Mouse (Mus musculus) C2C12 (cell line): ENCODE data around the gene Plxna4. TPM values are rescaled to one million over a fixed set of nuclear protein-coding genes. Genes with fewer than 3 reads are reported as not detected.

ENCODE experiments used
- H3K27me3 ChIP-seq: one replicate; pipeline ENCODE4 v1.6.1; 2011; ENCODE audit not compliant: control insufficient read depth, insufficient read depth, insufficient read length
- H3K36me3 ChIP-seq: one replicate; pipeline ENCODE4 v1.6.1; 2011; ENCODE audit not compliant: control insufficient read depth, insufficient read depth
- H3K4me3 ChIP-seq: one replicate; pipeline ENCODE4 v1.5.1; 2011; ENCODE audit warnings: mild to moderate bottlenecking, control low read depth; ENCODE audit not compliant: poor library complexity, insufficient read depth, severe bottlenecking
- H3K79me2 ChIP-seq: one replicate; pipeline ENCODE4 v1.6.1; 2011; ENCODE audit not compliant: control insufficient read depth, insufficient read depth
- H3K79me3 ChIP-seq: one replicate; pipeline ENCODE4 v1.6.1; 2011; ENCODE audit warnings: low read depth, control low read depth
- H3ac ChIP-seq: one replicate; pipeline ENCODE3; 2011; ENCODE audit warnings: low read depth; ENCODE audit not compliant: control insufficient read depth, insufficient read length
- CEBPB ChIP-seq: IDR thresholded peaks from one replicate; pipeline ENCODE4 v1.6.1; 2011; ENCODE audit warnings: low read depth, mild to moderate bottlenecking, control low read depth, moderate library complexity
- CTCF ChIP-seq: IDR thresholded peaks from one replicate; pipeline ENCODE4 v1.5.1; 2011; ENCODE audit not compliant: control insufficient read depth, insufficient read depth, insufficient read length
- FOSL1 ChIP-seq: IDR thresholded peaks from one replicate; pipeline ENCODE4 v1.8.0; 2011; ENCODE audit warnings: mild to moderate bottlenecking, low read length; ENCODE audit not compliant: poor library complexity, insufficient read depth, severe bottlenecking
- MAX ChIP-seq: IDR thresholded peaks from one replicate; pipeline ENCODE4 v1.6.1; 2011; ENCODE audit warnings: mild to moderate bottlenecking, control low read depth
- MYOD1 ChIP-seq: IDR thresholded peaks from one replicate; pipeline ENCODE4 v1.6.1; 2011; ENCODE audit warnings: low read depth; ENCODE audit not compliant: control insufficient read depth, insufficient read length
- MYOG ChIP-seq: IDR thresholded peaks from one replicate; pipeline ENCODE4 v1.6.1; 2011; ENCODE audit not compliant: control insufficient read depth, insufficient read length; ENCODE audit errors: extremely low read depth
- USF1 ChIP-seq: IDR thresholded peaks from one replicate; pipeline ENCODE4 v1.6.1; 2011; ENCODE audit warnings: low read depth, mild to moderate bottlenecking, control low read depth, moderate library complexity
- polyA plus RNA-seq: library from polyadenylated mRNA; unstranded; fragments of >200 nt; fragmentation: generic; extraction: Trizol; gene quantifications from one replicate; pipeline ENCODE4 v1.2.1, GENCODE M21; 2012; ENCODE audit warnings: missing spikeins

The Plxna4 gene
- polyA plus RNA-seq, 1 experiment, result 0.19 TPM

DNA sequence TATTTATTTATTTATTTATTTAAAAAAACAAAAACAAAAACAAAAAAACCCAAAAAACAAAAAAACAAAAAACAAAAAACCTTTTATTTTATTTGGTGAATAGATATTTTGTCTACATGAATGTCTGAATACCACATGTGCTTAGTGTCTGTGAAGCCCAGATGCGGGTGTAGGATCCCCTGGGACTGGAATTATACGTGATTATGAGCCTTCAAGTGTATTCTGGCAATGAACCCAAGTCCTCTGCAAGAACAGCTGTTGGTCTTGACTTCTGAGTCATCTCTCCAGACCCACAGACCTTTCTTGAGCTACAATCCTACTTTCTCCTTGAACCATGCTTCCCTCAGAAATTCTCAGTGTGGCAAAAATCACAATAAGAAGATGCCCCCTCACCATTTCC, 287.4 kb downstream of the Plxna4 start:
- no peaks in the 10 kb centered on the region for H3K79me3 ChIP-seq
- H3K36me3 ChIP-seq, result no peaks in the 10 kb centered on the region
- H3K79me2 ChIP-seq, result no peaks in the 10 kb centered on the region
- H3ac ChIP-seq, result no peak overlapping the region
- no peak overlapping the region for H3K4me3 ChIP-seq
- TF ChIP-seq FOSL1 (no peak), CTCF (no peak), CEBPB (no peak), MYOD1 (no peak), MAX (no peak), MYOG (no peak), USF1 (no peak)
- H3K27me3 ChIP-seq, result no peaks in the 10 kb centered on the region

GRCm38 (mm10) chr6:32281457-32281856, 306.5 kb downstream of the Plxna4 start:
- Histone ChIP-seq H3K36me3 (no peaks in the 10 kb centered on the region), H3K79me3 (no peaks in the 10 kb centered on the region), H3ac (no peak overlapping the region), H3K4me3 (no peak overlapping the region), H3K27me3 (no peaks in the 10 kb centered on the region), H3K79me2 (no peaks in the 10 kb centered on the region)
- TF ChIP-seq FOSL1, result no peak
- no peak for TF ChIP-seq MYOD1
- no peak for TF ChIP-seq CTCF
- no peak for TF ChIP-seq MYOG
- TF ChIP-seq CEBPB, result no peak
- no peak for TF ChIP-seq USF1
- TF ChIP-seq MAX, result no peak

- H3K27me3 ChIP-seq, result no peaks in the 10 kb centered on the region
- no peak overlapping the region for H3ac ChIP-seq
Measured at GRCm38 (mm10) chr6:32280728-32281127, 307.3 kb downstream of the Plxna4 start.

DNA sequence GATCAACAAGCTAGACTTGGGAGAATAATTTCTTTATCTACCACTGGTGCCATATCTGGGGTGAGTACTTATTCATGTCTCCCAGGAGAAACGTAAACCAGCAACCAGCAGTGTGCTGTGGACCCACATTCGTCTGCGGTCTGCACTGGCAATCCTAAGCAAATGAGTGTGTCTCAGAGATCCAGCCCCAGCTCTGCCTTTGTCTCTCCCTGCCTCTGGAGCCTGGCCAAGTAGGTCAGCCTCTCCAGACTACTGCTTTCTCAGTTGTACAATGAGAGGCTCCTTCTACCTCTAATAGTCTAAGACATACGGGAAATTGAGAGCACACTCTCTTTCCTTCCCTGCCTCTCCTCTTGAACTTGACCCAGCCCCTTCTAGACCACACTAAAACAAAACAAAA, 316.5 kb downstream of the Plxna4 start:
- H3ac ChIP-seq, result no peak overlapping the region
- H3K79me3 ChIP-seq, result no peaks in the 10 kb centered on the region
- TF ChIP-seq MYOD1 (no peak), CTCF (no peak), MYOG (no peak), CEBPB (no peak), USF1 (no peak), MAX (no peak), FOSL1 (no peak)
- no peaks in the 10 kb centered on the region for H3K27me3 ChIP-seq
- H3K36me3 ChIP-seq, result no peaks in the 10 kb centered on the region
- no peaks in the 10 kb centered on the region for H3K79me2 ChIP-seq
- H3K4me3 ChIP-seq, result no peak overlapping the region

More at GRCm38 (mm10) chr6:32280728-32281127, 307.3 kb downstream of the Plxna4 start:
- Histone ChIP-seq H3K79me3 (no peaks in the 10 kb centered on the region), H3K4me3 (no peak overlapping the region), H3K79me2 (no peaks in the 10 kb centered on the region), H3K36me3 (no peaks in the 10 kb centered on the region)
- TF ChIP-seq CTCF (no peak), CEBPB (no peak), MYOG (no peak), FOSL1 (no peak)

DNA sequence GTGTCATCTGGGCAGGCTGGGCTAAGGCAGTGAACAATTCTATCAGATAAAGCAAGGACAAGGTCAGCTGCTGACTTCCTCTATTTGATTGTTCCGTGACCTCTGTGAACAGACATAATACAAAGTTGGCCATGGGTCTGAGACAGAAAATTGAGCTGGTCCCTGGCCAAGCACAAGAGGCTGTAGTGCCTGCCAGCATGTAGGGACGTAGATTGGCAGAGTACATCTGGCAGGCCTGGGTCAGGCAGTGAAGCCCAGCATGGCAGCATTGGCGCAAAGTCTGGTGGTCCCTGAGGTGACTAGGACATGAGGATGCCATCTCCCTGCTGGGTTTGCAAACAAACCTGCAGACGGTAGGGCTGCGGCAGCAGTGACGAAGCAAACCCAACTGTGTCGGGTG, 321.9 kb downstream of the Plxna4 start:
- no peaks in the 10 kb centered on the region for H3K79me3 ChIP-seq
- H3K4me3 ChIP-seq, result no peak overlapping the region
- TF ChIP-seq MYOD1 (no peak), MAX (no peak), FOSL1 (no peak), USF1 (no peak), CEBPB (no peak), MYOG (no peak), CTCF (no peak)
- H3K27me3 ChIP-seq, result no peaks in the 10 kb centered on the region
- H3ac ChIP-seq, result no peak overlapping the region
- H3K36me3 ChIP-seq, result no peaks in the 10 kb centered on the region
- no peaks in the 10 kb centered on the region for H3K79me2 ChIP-seq

DNA sequence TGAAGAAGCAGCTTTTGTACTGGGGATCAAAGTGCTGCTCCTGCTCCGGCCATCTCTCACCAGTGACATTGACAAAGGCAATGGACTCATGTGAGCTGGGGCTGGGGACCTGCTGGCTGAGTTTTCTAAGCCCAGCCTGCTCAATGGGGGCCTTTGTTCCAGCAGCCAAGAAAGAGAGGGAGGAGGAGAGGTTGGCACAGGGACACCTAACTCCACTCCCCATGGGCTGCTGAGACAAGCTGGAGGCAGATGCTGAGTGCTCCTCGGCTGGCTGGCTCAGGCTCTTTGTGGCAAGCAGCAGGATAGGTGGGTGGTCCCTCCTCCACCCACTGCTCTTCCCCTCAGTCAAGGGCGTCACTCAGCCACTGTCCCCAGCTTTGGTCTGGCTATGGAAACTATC, 326.7 kb downstream of the Plxna4 start:
- Histone ChIP-seq H3K79me3 (no peaks in the 10 kb centered on the region), H3K27me3 (no peaks in the 10 kb centered on the region), H3K79me2 (no peaks in the 10 kb centered on the region), H3ac (no peak overlapping the region), H3K4me3 (no peak overlapping the region), H3K36me3 (no peaks in the 10 kb centered on the region)
- no peak for TF ChIP-seq CTCF
- no peak for TF ChIP-seq MYOG
- TF ChIP-seq CEBPB, result no peak
- TF ChIP-seq USF1, result no peak
- no peak for TF ChIP-seq MAX
- no peak for TF ChIP-seq MYOD1
- no peak for TF ChIP-seq FOSL1
